Mouse (Mus musculus) embryonic fibroblast, embryonic 13.5 days (primary cell): ENCODE measurements around the gene Tcp11l2.

Experiments
- CTCF ChIP-seq: IDR thresholded peaks from 2 replicates; pipeline ENCODE4 v1.5.1; 2011; ENCODE audit warnings: mild to moderate bottlenecking, control low read depth, low read length, moderate library complexity, borderline replicate concordance; ENCODE audit not compliant: insufficient read depth
- POLR2A ChIP-seq: IDR thresholded peaks from 2 replicates; pipeline ENCODE4 v1.6.1; 2011; ENCODE audit warnings: low read depth, mild to moderate bottlenecking, control low read depth, low read length, moderate library complexity

- TF ChIP-seq CTCF (no peak), POLR2A (no peak)
Observed at GRCm38 (mm10) chr10:84657437-84658087, 81.1 kb downstream of the Tcp11l2 start.
